Mouse (Mus musculus) midbrain, embryonic 14.5 days (tissue): ENCODE data around the gene Olfr65. TPM values are rescaled to one million over a fixed set of nuclear protein-coding genes. Genes with fewer than 3 reads are reported as not detected.

Source experiments
- ATAC-seq: fragments of 200-750 bp; cut with Nextera tagmentation; 2 replicates; pipeline ENCODE4 v1.8.0; 2017; ENCODE audit warnings: moderate number of reproducible peaks, moderate library complexity; ENCODE audit not compliant: low FRiP score, low TSS enrichment
- DNase-seq: peaks from one replicate; pipeline ENCODE4 v3.0.0-alpha.2; 2015
- H3K27ac ChIP-seq: fragments of 300-500 bp; sonication (generic); replicated peaks from 2 replicates; pipeline ENCODE4 v1.5.1; 2014; ENCODE audit warnings: mild to moderate bottlenecking, low read depth, low read length, moderate library complexity
- H3K27me3 ChIP-seq: fragments of 300-500 bp; sonication (generic); 2 replicates; pipeline ENCODE4 v1.6.1; 2014; ENCODE audit warnings: low read length, control low read depth, mixed read lengths; ENCODE audit not compliant: control insufficient read depth, insufficient read depth
- H3K36me3 ChIP-seq: fragments of 300-500 bp; sonication (generic); 2 replicates; pipeline ENCODE4 v1.6.1; 2014; ENCODE audit warnings: low read length, control low read depth; ENCODE audit not compliant: control insufficient read depth, insufficient read depth
- H3K4me1 ChIP-seq: fragments of 300-500 bp; sonication (generic); 2 replicates; pipeline ENCODE4 v1.6.1; 2014; ENCODE audit warnings: mild to moderate bottlenecking, antibody characterized with exemption, low read length, control low read depth; ENCODE audit not compliant: control insufficient read depth, insufficient read depth
- H3K4me2 ChIP-seq: fragments of 300-500 bp; sonication (generic); 2 replicates; pipeline ENCODE4 v1.6.1; 2014; ENCODE audit warnings: mild to moderate bottlenecking, low read length, moderate library complexity
- H3K4me3 ChIP-seq: fragments of 300-500 bp; sonication (generic); replicated peaks from 2 replicates; pipeline ENCODE4 v1.5.1; 2014; ENCODE audit warnings: low read depth, low read length
- H3K9ac ChIP-seq: fragments of 300-500 bp; sonication (generic); replicated peaks from 2 replicates; pipeline ENCODE4 v1.6.1; 2014; ENCODE audit warnings: mild to moderate bottlenecking, low read length, moderate library complexity
- H3K9me3 ChIP-seq: fragments of 300-500 bp; sonication (generic); 2 replicates; pipeline ENCODE4 v1.6.1; 2016; ENCODE audit warnings: low read length, control low read depth, mixed read lengths; ENCODE audit not compliant: control insufficient read depth
- WGBS: fragments of 180-500 bp; shearing (Covaris S2); extraction: QIAGEN DNeasy Blood & Tissue Kit; methylation state at CpG from one replicate; pipeline ENCODE4 v1.1.7; 2014; 5-methylcytosine and 5-hydroxymethylcytosine counted together
- polyA plus RNA-seq: library from polyadenylated mRNA; unstranded; fragments of >200 nt; fragmentation: Nextera tagmentation; extraction: Ambion mirVana; gene quantifications from 2 replicates; pipeline ENCODE4 v1.2.1, GENCODE M21; 2014

Olfr65 gene
- polyA plus RNA-seq, 1 experiment from 2014 or later = not detected

DNA sequence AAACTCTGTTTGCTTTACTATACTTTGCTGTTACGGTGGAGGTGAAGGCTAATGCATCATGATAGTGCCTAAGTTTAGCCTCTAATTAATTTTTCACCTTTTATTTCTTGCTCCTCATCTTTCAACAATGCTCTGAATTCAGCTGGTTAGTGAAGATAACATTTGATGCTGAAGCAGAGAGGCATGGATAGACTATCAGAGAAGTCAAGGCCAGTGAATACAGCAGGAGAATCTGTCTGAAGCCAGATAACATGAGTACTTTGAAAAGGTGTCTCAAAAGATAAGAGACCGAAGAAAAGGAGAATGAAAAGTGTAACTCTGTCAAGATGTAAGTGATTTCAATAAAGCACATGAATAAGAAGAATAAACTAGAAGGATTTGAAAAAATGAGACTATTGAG is 26.2 kb upstream of the Olfr65 start:
- DNase-seq (no peak), ATAC-seq (no peak)
- Histone ChIP-seq H3K36me3 (no peaks in the 10 kb centered on the region), H3K9ac (no peak overlapping the region), H3K27me3 (no peaks in the 10 kb centered on the region), H3K4me1 (no peaks in the 10 kb centered on the region), H3K27ac (no peak overlapping the region), H3K4me3 (no peak overlapping the region), H3K9me3 (no peaks in the 10 kb centered on the region), H3K4me2 (no peak overlapping the region)
- 83% methylated on average over 2 of the region's 2 CpGs for WGBS

DNA sequence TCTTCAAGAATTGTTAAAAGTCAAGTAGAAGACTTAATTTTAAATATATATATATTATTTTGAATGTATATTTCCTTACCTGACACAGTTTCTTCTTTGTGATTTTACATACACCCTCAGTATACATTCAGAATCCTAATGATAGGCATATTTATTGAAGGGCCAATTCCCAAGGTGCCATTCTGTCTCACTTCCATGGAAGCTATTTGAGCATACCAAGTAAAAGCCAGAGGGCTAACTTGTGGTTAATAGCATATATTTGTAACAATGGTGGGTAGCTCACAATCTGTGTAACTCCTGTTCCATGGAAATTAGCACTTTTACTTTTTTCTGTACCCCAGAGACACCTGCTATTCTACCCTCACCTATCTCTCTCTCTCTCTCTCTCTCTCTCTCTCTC is 17.1 kb upstream of the Olfr65 start, which contains the start of gene Olfr66:
Olfr66 (minus strand) TSS at position 101 of the 400 bp plus-strand sequence.
- H3K9ac ChIP-seq = no peak within 1 kb of the TSS

DNA sequence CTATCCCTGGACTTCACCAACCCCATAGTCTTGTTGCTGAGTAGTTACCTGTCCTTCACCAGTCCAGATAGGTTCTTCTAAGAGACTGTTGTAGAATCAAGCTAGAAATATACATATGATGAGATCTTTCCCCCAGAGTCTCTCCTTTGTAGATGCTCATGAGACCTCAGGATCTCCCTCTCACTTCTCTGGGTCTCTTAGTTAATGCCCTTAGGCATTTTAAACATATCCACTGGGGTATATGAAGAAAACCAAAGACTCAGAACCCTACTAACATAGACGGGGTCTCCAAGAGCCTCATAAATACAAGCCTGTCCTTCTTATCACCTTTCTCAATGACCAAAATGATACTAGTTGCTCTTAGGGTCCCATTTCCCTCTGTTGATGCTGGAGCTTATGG is 8.9 kb upstream of the Olfr65 start, which contains the start of gene Olfr64:
Olfr64 (minus strand) TSS at position 101 of the 400 bp plus-strand sequence.
- H3K4me3 ChIP-seq = no peak within 1 kb of the TSS
- no peaks in the 10 kb centered on the region for H3K27me3 ChIP-seq
- DNase-seq = no peak
- H3K36me3 ChIP-seq = no peaks in the 10 kb centered on the region
- ATAC-seq = no peak
- H3K4me1 ChIP-seq = no peaks in the 10 kb centered on the region
- no peak within 1 kb of the TSS for H3K9ac ChIP-seq
- no peak within 1 kb of the TSS for H3K27ac ChIP-seq
- no peak within 1 kb of the TSS for H3K4me2 ChIP-seq
- WGBS = 68% methylated on average over 1 of the region's 1 CpGs
- H3K9me3 ChIP-seq = no peaks in the 10 kb centered on the region

More for the DNA sequence above, 17.1 kb upstream of the Olfr65 start, which contains the start of gene Olfr66:
- Histone ChIP-seq H3K27ac (no peak within 1 kb of the TSS), H3K4me1 (no peaks in the 10 kb centered on the region), H3K9me3 (no peaks in the 10 kb centered on the region), H3K4me2 (no peak within 1 kb of the TSS), H3K36me3 (no peaks in the 10 kb centered on the region), H3K4me3 (no peak within 1 kb of the TSS), H3K27me3 (no peaks in the 10 kb centered on the region)
- ATAC-seq = no peak
- no peak for DNase-seq

DNA sequence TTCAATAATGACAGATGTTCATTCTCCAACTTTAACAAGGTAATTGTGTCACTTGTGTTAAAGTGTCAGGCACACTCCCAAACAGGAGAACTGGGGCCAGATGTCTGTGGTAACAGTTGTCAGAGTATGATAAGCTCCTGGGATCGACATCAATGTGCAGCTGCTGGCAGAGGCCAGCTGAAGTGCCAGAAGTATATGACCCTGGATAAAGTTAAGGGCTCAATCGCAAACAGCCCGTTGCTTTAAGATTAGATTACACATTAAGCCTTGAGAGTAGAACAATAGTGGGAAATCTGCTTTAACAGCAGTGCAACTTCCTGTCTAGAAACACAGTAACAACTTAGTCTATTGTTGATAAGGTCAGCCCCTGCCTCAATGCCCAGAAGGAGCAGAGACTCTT is 6.8 kb downstream of the Olfr65 start:
- no peak overlapping the region for H3K27ac ChIP-seq
- DNase-seq (no peak), ATAC-seq (no peak)
- no peaks in the 10 kb centered on the region for H3K4me1 ChIP-seq
- no peak overlapping the region for H3K9ac ChIP-seq
- H3K36me3 ChIP-seq = no peaks in the 10 kb centered on the region
- H3K4me2 ChIP-seq = no peak overlapping the region
- H3K9me3 ChIP-seq = no peaks in the 10 kb centered on the region
- H3K4me3 ChIP-seq = no peak overlapping the region
- H3K27me3 ChIP-seq = no peaks in the 10 kb centered on the region
- 68% methylated on average over 3 of the region's 3 CpGs for WGBS

DNA sequence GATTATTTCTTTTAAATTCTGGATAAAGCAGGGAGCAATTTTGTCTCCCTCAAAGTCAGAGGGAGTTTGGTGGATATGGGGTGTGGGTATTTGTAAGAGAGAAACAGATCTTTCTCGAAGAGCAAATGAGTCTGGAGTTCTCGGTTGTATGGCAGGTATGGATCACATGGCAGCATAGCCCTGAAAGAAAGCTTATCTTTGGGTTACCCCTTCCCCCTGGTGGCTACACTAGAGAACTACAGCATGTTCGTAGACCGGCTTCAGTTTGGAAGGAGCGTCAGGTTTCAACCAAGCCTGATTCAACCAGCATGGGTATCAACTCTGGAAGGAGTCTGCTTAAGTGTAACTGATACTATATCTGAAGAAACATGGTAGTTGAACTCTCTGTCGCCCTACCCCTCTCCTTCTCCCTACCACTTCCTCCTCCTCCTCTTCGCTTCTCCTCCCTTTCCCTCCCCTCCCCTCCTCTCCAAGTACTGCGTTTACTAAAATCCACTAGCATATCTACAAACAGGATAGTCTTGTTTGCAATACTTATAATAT is 9.8 kb downstream of the Olfr65 start:
- 48% methylated on average over 8 of the region's 8 CpGs for WGBS
- Histone ChIP-seq H3K4me2 (no peak overlapping the region), H3K4me3 (no peak overlapping the region), H3K36me3 (no peaks in the 10 kb centered on the region), H3K27ac (no peak overlapping the region), H3K9ac (no peak overlapping the region), H3K27me3 (no peaks in the 10 kb centered on the region), H3K4me1 (no peaks in the 10 kb centered on the region), H3K9me3 (no peaks in the 10 kb centered on the region)
- ATAC-seq (no peak), DNase-seq (peak; percentile 2)

DNA sequence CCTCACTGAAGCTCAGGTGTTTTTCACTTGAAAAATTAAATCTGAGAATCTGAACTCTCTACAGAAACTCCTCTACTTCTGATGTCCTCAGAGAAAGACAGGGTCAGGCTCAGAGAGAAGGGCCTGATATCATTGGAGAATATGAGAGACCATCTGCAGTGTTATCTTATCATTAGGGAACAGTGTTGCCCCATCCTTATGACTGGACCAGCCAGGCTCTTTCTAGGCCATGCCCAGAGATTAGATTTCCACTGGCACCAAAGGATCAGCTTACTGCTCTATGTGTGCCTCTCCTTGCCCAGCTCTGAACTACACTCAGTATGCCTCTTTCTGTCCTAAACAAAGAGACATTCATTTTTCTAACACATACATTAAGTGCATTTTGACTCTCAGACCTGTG is 12.1 kb downstream of the Olfr65 start:
- Histone ChIP-seq H3K9ac (no peak overlapping the region), H3K4me1 (no peaks in the 10 kb centered on the region), H3K36me3 (no peaks in the 10 kb centered on the region), H3K27me3 (no peaks in the 10 kb centered on the region), H3K4me2 (no peak overlapping the region), H3K27ac (no peak overlapping the region), H3K9me3 (no peaks in the 10 kb centered on the region), H3K4me3 (no peak overlapping the region)
- DNase-seq (no peak), ATAC-seq (no peak)

DNA sequence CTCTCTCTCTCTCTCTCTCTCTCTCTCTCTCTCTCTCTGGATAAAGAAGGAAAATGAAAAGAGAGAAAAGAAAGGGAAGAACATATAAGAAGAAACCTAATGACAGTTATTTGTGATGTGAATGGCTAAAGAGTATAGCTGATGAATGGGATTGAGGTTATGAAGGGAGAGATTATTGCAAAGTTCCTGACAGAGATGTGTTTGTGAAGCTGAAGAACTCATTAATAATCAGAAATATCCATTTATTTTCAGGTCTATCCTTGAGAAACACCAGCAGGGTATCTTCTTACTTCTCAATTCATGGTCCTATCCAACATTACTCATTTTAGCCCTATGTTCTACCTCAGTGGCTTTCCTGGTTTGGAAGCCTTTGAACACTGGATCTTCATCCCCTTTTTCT is 25.2 kb downstream of the Olfr65 start, which contains the start of gene Olfr631:
Olfr631 (plus strand) TSS at position 301 of the 400 bp plus-strand sequence.
- Histone ChIP-seq H3K4me2 (no peak within 1 kb of the TSS), H3K9ac (no peak within 1 kb of the TSS), H3K4me1 (no peaks in the 10 kb centered on the region), H3K36me3 (no peaks in the 10 kb centered on the region), H3K27ac (no peak within 1 kb of the TSS), H3K9me3 (no peaks in the 10 kb centered on the region), H3K27me3 (no peaks in the 10 kb centered on the region), H3K4me3 (no peak within 1 kb of the TSS)
- ATAC-seq = no peak
- DNase-seq = no peak

DNA sequence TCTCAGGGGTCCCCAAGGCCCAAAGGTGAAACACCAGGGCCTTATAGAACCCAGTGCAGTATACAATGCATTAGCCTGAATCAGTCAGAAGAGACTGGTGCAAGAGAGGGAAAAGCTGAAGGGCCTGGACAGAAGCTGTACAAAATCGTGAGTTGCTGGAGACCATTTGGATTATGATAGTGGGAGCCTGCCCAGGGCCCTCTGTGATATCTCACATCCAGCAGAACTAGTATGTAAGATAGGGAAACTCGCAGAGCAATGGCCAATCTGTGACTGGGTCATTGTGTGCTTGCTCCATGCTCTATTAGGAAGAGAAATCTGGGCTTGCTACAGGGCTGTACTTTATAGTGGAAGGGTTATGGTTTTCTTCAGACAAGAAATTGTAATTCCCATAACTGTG is 31.0 kb downstream of the Olfr65 start, which contains the start of gene Olfr632:
Olfr632 (plus strand) TSS at position 84 of the 400 bp plus-strand sequence.
- ATAC-seq = no peak
- WGBS = 67% methylated on average over 2 of the region's 2 CpGs

DNA sequence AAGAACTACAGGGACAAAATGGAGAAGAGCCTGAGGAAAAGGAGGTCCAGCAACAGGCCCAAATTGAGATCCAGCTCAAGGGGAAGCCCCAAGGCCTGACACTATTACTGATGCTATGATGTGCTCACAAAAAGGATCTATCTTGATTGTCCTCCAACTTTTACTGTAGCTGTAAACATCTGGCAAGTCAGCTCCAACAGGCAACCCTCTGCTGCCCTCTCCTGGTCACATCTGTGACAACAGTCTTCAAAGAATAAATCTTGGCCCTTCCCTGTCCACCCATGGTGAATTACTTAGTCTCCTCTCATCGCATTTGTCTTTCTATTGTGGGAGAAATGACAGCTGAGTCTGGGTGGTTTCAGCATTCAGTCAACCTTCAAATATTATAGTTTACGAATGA is 39.4 kb downstream of the Olfr65 start:
- no peak for ATAC-seq
- H3K4me2 ChIP-seq = no peak overlapping the region
- no peaks in the 10 kb centered on the region for H3K36me3 ChIP-seq
- no peak overlapping the region for H3K27ac ChIP-seq
- H3K9ac ChIP-seq = no peak overlapping the region
- no peaks in the 10 kb centered on the region for H3K27me3 ChIP-seq
- no peaks in the 10 kb centered on the region for H3K9me3 ChIP-seq
- no peaks in the 10 kb centered on the region for H3K4me1 ChIP-seq
- DNase-seq = peak; percentile 86
- no peak overlapping the region for H3K4me3 ChIP-seq
- 26% methylated on average over 2 of the region's 2 CpGs for WGBS

More for the DNA sequence above, 31.0 kb downstream of the Olfr65 start, which contains the start of gene Olfr632:
- no peak for DNase-seq
- H3K9ac ChIP-seq = no peak within 1 kb of the TSS
- H3K36me3 ChIP-seq = no peaks in the 10 kb centered on the region
- no peak within 1 kb of the TSS for H3K27ac ChIP-seq
- H3K9me3 ChIP-seq = no peaks in the 10 kb centered on the region
- H3K4me3 ChIP-seq = no peak within 1 kb of the TSS
- no peaks in the 10 kb centered on the region for H3K27me3 ChIP-seq
- no peak within 1 kb of the TSS for H3K4me2 ChIP-seq
- no peaks in the 10 kb centered on the region for H3K4me1 ChIP-seq
